Mouse (Mus musculus) forebrain, postnatal 0 days (tissue): ENCODE measurements at regions not wholly inside any gene's neighbourhood (a gene's known extent, or its start where the extent isn't known, plus 50 kb on each side); places are given as distances from the start of the nearest gene placed in this dataset.

Experiments
- ATAC-seq: fragments of 200-750 bp; cut with Nextera tagmentation; 2 replicates; pipeline ENCODE4 v1.8.0; 2017; ENCODE audit warnings: mild to moderate bottlenecking, moderate library complexity
- DNase-seq: peaks from one replicate; pipeline ENCODE4 v3.0.0-alpha.2; 2015
- H3K27ac ChIP-seq: fragments of 300-500 bp; sonication (generic); 2 replicates; pipeline ENCODE4 v1.5.1; 2014; ENCODE audit warnings: low read depth, mild to moderate bottlenecking, antibody characterized with exemption, low read length, moderate library complexity, mixed read lengths
- H3K27me3 ChIP-seq: fragments of 300-500 bp; sonication (generic); 2 replicates; pipeline ENCODE4 v1.6.1; 2014; ENCODE audit warnings: mild to moderate bottlenecking, low read length, mixed read lengths; ENCODE audit not compliant: insufficient read depth
- H3K36me3 ChIP-seq: fragments of 300-500 bp; sonication (generic); 2 replicates; pipeline ENCODE4 v1.6.1; 2014; ENCODE audit warnings: mild to moderate bottlenecking, moderate library complexity; ENCODE audit not compliant: insufficient read depth
- H3K4me1 ChIP-seq: fragments of 300-500 bp; sonication (generic); 2 replicates; pipeline ENCODE4 v1.6.1; 2014; ENCODE audit warnings: antibody characterized with exemption; ENCODE audit not compliant: insufficient read depth
- H3K4me2 ChIP-seq: fragments of 300-500 bp; sonication (generic); 2 replicates; pipeline ENCODE4 v1.6.1; 2014; ENCODE audit warnings: low read depth, mild to moderate bottlenecking, moderate library complexity
- H3K4me3 ChIP-seq: fragments of 300-500 bp; sonication (generic); 2 replicates; pipeline ENCODE4 v1.5.1; 2014; ENCODE audit warnings: low read depth, low read length, mixed read lengths
- H3K9ac ChIP-seq: fragments of 300-500 bp; sonication (generic); 2 replicates; pipeline ENCODE4 v1.6.1; 2014; ENCODE audit warnings: mild to moderate bottlenecking
- H3K9me3 ChIP-seq: fragments of 300-500 bp; sonication (generic); 2 replicates; pipeline ENCODE4 v1.6.1; 2016; ENCODE audit warnings: low read length
- CTCF ChIP-seq: sonication (generic); IDR thresholded peaks from 2 replicates; pipeline ENCODE4 v1.5.1; 2016; ENCODE audit warnings: antibody characterized with exemption, control low read depth, low read depth
- WGBS: fragments of 180-500 bp; shearing (Covaris S2); extraction: QIAGEN DNeasy Blood & Tissue Kit; methylation state at CpG from one replicate; pipeline ENCODE4 v1.1.7; 2014; 5-methylcytosine and 5-hydroxymethylcytosine counted together

DNA sequence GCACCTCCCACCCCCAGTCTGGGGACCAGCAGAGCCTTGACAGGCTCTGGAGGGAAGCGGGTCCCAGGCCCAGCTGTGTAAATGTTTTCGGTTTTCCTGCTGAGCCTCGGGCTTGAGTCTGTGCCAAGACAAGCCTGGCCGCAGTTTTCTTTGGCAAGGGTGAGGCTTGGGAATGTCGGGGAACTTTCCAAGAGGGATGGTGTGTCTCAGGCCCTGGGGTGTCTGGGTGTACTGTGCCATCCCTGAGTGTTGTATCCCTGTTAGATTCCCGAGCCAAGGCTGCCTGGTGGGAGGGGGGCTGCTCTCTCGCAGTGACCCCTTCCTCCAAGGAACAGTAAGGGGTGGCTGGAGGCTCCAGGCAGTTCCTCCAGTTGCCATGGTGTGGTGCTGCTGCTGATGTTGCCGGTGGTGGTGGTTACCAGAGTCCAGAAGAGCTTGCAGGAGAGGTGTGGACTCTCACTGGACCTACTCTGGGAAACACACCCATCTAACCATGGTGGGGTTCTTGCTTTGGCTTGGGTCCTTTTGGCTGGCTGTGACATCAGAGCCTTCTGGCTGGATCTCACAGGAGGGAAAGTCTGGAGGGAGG lies 58.0 kb upstream of the Gm26897 start:
- Histone ChIP-seq H3K27ac (peak overlapping the region; percentile 62; the same call in 1 of the 2 replicates), H3K27me3 (no peaks in the 10 kb centered on the region), H3K4me2 (no peak overlapping the region), H3K9ac (no peak overlapping the region), H3K4me1 (peaks cover 29% of the 10 kb centered on the region), H3K36me3 (no peaks in the 10 kb centered on the region), H3K9me3 (no peaks in the 10 kb centered on the region), H3K4me3 (no peak overlapping the region)
- 8% methylated on average over 8 of the region's 8 CpGs for WGBS
- peak; percentile 51 for TF ChIP-seq CTCF
- peak; percentile 46 for ATAC-seq
- DNase-seq = peak; percentile 68

DNA sequence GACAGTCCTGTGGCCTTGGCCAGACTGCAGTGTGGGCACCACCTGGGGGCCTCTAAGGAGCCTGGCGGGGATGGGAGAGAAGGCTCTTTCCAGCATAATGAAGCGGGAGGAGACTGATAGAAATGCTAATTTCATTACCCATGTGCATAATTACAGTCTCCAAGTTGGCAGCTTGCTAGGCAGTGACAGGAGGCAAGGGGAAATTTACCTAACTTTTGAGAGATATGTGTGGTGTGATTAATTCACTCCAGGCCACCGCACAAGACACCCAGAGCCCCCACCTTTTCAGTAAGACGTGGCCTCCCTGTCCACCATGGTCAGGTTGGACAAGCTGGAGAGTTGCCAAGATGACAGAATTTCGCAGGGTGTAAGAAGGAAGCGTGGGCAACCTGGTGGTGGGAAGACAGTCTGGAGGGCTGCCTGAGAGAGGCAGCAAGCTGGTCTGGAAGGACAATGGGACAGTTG lies 55.8 kb upstream of the Gm26897 start:
- no peaks in the 10 kb centered on the region for H3K9me3 ChIP-seq
- H3K4me3 ChIP-seq = no peak overlapping the region
- no peaks in the 10 kb centered on the region for H3K36me3 ChIP-seq
- peaks cover 43% of the 10 kb centered on the region for H3K4me1 ChIP-seq
- 14% methylated on average over 6 of the region's 6 CpGs for WGBS
- TF ChIP-seq CTCF = no peak
- no peak overlapping the region for H3K9ac ChIP-seq
- no peaks in the 10 kb centered on the region for H3K27me3 ChIP-seq
- H3K27ac ChIP-seq = peak overlapping the region; percentile 37
- no peak overlapping the region; the same call in 1 of the 2 replicates for H3K4me2 ChIP-seq
- peak; percentile 69 for ATAC-seq
- DNase-seq = peak; percentile 83

GRCm38 (mm10) chr5:111678496-111678895 lies 55.2 kb upstream of the Gm26897 start:
- WGBS = 22% methylated on average over 1 of the region's 1 CpGs
- no peak overlapping the region for H3K4me2 ChIP-seq
- H3K9me3 ChIP-seq = no peaks in the 10 kb centered on the region
- H3K36me3 ChIP-seq = no peaks in the 10 kb centered on the region
- no peak for DNase-seq
- H3K4me3 ChIP-seq = no peak overlapping the region
- no peak for ATAC-seq
- no peak overlapping the region for H3K9ac ChIP-seq
- peak overlapping the region; percentile 37 for H3K27ac ChIP-seq
- H3K27me3 ChIP-seq = no peaks in the 10 kb centered on the region
- TF ChIP-seq CTCF = no peak
- peaks cover 43% of the 10 kb centered on the region for H3K4me1 ChIP-seq

GRCm38 (mm10) chr5:111681362-111682028 lies 52.2 kb upstream of the Gm26897 start:
- H3K27ac ChIP-seq = peak overlapping the region; percentile 79
- no peaks in the 10 kb centered on the region for H3K36me3 ChIP-seq
- ATAC-seq = peak; percentile 73
- no peaks in the 10 kb centered on the region for H3K9me3 ChIP-seq
- peaks cover 34% of the 10 kb centered on the region for H3K4me1 ChIP-seq
- no peak for DNase-seq
- 17% methylated on average over 7 of the region's 7 CpGs for WGBS
- no peak overlapping the region for H3K4me3 ChIP-seq
- H3K4me2 ChIP-seq = no peak overlapping the region
- H3K27me3 ChIP-seq = no peaks in the 10 kb centered on the region
- TF ChIP-seq CTCF = no peak
- H3K9ac ChIP-seq = 0 out of 2 replicates have a peak overlapping the region, but pooled peaks have one; percentile 7

- Histone ChIP-seq H3K4me3 (no peak overlapping the region), H3K4me2 (no peak overlapping the region), H3K4me1 (peaks cover 24% of the 10 kb centered on the region), H3K36me3 (no peaks in the 10 kb centered on the region), H3K27me3 (no peaks in the 10 kb centered on the region), H3K9me3 (no peaks in the 10 kb centered on the region), H3K9ac (no peak overlapping the region), H3K27ac (no peak overlapping the region)
- DNase-seq = no peak
- no peak for ATAC-seq
- TF ChIP-seq CTCF = peak; percentile 55
Observed at GRCm38 (mm10) chr5:111682899-111683298, 50.8 kb upstream of the Gm26897 start.
